Mouse (Mus musculus) adrenal gland (tissue): ENCODE measurements around the gene Capza1.

Experiments used
- intact Hi-C: fragments of 180-260 bp; cut with DNase I; formaldehyde crosslinking; loops from one replicate; pipeline ENCODE4 v1.15.1; 2025

Gene Capza1

DNA sequence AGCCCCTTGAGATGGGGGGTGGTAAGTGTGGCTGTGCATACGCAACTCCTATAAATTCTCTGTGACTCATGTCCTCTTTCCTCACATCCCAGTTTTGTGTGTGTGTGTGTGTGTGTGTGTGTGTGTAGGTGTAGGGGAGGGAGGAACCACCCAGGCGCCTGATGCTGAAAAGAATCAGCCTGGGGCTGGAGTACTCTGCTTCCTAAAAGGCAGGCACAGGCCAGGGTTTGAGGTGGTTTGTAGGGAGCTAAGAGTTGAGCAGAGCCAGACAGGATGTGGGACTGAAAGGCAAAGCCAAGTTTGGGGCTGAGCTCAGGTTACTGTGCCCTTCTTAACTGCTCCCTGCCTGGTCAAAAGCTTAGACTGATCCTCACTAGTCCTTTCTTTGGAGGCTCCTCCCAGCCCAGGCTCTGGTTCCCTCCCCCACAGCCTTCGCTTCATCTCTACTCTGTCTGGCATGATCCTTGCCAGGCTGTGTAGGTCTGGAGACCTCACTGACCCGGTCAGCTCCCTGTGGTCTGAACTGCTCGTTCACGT is 73.8 kb downstream of the Capza1 start:
- intact Hi-C loops: loop anchor here (5.0 kb wide), 1 partner anchor 72 kb away; the partner anchor contains the start of genes Capza1 and St7l

DNA sequence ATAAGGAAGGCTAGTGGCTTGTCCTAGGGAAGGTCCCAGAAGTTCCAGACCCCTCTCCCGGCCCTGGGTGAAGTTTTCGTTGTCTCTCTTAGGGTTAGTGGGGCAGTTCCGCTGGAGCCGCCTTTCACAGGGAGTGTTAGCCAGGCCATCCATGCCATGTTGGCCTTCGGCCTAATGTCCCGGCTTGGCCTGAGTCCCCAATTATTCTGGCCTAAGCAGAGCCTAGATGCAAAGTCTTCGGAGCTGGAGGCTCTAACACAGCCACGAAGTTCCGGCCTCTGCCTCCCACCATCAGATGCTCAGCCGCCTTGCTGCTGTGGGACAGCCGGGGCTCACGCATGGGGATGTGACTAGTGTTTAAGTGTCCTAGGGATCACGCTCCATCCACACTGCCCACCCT is 74.5 kb downstream of the Capza1 start:
- intact Hi-C loops: loop anchor here (5.0 kb wide), 3 partner anchors 32 to 267 kb away; partner anchors contain the start of genes Capza1 and St7l

DNA sequence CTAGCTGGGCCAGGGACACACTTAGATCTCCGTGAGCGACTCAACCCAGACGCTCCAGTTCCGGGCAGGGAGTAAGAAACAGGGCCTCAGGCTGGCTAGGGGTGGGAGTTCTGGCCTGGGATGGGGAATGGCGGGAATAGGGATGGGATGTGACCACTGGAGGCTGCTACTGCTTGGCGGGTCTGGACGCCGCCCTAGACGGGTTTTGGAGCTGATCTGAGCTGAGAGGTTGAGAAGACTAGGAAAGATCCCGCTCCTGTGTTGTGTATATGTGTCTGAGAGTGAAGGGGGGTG is 75.0 kb downstream of the Capza1 start:
- intact Hi-C loops: loop anchor here (5.0 kb wide), 2 partner anchors 33 to 268 kb away; no protein-coding TSS in a partner anchor

DNA sequence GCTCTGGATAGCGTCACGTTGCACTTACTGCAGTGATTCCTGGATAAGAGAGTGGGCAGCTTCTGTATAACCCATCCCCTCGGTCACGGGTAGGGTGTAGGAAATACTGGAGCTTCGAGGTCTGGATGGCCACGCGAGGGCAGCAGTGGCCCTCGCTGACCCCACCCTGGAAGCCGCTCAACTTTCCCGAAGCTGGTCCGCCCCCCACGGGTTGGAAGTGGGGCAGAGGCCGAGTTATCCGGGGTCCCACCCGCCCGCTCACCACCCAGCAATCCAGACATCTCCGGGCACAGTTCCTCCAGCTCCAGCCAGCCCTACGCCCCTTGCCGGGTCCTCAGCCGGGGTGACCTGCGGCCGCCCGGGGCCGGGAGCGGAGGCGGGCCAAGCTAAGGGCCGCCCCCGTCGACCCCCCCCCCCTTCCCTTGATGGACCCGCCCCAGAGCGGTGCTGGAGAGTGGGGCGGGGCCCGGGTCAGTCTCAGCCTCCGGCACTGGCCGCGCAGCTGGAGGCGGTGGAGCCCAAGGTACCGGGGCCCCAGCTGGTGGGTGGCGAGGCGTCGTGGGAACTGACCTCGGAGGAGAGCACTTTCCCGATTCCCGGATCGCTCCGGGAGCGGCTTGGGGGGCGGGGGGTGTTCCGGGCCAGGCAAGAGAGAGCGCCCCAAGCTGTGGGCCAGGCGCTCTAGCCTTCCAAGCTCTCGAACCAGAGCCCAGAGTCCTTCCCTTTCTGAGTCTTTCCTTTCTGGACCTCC is 75.6 kb downstream of the Capza1 start:
- intact Hi-C loops: loop anchor here (5.0 kb wide), 2 partner anchors 34 to 269 kb away; no protein-coding TSS in a partner anchor

DNA sequence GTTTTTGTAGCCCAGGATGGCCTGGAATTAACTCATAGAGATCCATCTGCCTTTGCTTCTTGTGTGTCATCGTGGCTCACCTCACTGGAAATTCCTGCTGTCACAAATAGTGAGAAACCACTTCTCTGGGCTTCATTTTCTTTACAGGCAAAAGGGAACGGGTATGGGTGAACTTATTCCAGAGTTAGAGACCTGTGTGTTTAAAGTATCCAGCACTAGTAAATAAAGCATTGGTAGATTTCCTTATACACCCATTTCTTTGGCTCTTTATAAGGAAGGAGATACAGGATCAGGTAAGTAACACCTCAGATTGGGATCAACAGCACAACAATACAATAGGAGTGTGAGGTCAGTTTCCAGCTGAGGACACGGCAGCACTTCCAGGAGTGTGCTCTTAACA is 76.2 kb downstream of the Capza1 start, which contains the start of gene Rhoc:
TSS of gene Rhoc (plus strand) at position 301 of the 400 bp plus-strand sequence.
- intact Hi-C loops: loop anchor here (5.0 kb wide), 2 partner anchors 34 to 269 kb away; no protein-coding TSS in a partner anchor

DNA sequence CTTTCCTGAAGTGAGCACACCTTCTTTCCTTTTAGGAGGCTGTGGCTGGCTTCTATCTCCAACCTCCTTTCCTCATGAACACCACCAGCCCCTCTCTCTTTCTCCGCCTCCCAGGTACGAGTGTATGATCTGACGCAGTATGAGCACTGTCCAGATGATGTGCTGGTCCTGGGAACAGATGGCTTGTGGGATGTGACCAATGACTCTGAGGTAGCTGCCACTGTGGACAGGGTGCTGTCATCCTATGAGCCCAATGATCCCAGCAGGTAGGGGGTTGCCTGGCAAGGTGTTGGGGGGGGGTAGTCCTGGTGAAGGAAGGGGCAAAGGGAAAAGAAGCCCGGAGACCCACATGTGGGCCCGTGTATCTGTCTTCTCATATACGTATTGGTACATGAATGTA is 79.0 kb downstream of the Capza1 start:
- intact Hi-C loops: loop anchor here (5.0 kb wide), 2 partner anchors 37 to 272 kb away; no protein-coding TSS in a partner anchor

DNA sequence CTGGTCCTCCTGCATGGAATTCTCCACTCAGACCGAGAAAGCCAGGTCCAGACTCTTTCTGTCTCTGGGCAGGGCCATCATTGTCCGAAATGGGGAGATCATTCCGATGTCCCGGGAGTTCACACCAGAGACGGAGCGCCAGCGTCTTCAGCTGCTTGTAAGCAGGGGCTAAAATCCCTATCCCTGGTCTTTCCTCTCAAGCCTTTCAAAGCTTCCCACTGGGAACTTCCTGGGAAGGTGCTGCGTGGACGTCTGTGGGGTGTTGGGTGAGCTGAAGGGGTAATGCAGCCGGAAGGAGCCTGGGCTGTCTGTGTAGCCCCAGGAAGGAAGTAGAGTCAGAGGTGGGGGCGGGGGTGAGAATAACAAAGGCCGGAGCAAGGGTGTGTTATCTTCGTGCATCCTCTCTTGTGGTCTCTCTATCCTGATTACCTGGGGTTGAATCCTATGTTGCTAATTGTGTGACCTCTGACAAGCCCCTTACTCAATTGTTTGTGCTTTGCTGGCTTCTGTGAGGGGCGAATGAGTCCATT is 80.3 kb downstream of the Capza1 start:
- intact Hi-C loops: loop anchor here (5.0 kb wide), 1 partner anchor 183 kb away; no protein-coding TSS in a partner anchor

DNA sequence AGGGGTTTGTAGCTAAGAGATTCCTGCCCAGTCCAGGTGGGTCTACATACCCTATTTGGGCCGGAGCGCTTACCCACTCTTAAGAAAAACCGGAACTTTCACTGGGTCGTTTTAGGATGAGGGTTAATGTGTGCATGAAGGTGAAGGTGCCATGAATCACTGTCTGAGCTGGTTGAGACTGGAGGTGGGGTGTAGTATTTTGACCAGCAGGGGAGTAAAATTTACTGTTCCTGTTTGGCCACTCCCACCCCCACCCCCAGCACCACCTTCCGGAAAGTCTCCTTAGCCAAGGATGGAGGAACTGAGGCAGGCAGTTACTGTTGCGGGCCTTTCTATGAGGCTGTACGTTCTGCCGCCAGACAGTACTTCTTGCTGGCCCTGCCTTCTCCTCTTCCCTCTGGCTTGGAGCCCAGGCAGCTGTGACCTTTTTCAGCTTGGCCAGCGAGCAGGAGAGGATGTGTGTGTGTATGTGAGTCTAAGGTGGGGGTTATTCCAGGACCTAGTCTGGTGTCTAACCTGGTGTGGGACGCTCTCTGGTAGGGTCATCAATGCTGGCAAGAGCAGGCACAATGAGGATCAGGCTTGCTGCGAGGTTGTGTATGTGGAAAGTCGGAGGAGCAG is 82.1 kb downstream of the Capza1 start:
- intact Hi-C loops: loop anchor here (5.0 kb wide), 1 partner anchor 185 kb away; no protein-coding TSS in a partner anchor

DNA sequence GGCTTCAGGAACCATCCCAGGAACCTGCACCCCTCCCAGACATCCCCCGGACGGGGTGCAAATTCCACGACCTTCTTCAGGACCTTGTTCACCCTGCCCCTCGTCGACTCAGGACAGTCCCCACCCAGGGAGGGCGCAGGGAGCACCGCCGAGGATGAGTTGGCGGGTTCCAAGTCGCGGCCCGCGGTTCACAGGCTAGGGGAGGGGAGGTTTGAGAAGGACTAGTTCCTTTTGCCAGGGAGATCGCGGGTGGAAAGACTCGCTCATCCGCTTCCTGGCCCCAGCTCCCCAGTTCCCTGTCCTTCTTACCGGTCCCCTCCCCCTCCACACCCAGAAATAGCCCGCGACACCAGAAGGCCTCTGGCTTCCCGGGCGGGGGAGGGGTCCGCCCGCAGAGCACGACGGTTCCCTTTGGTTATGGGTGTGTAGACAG is 82.8 kb downstream of the Capza1 start, which contains the start of gene Fam19a3:
TSS of gene Fam19a3 (minus strand) at position 370 of the 433 bp plus-strand sequence.
- intact Hi-C loops: loop anchor here (5.0 kb wide), 1 partner anchor 186 kb away; no protein-coding TSS in a partner anchor

DNA sequence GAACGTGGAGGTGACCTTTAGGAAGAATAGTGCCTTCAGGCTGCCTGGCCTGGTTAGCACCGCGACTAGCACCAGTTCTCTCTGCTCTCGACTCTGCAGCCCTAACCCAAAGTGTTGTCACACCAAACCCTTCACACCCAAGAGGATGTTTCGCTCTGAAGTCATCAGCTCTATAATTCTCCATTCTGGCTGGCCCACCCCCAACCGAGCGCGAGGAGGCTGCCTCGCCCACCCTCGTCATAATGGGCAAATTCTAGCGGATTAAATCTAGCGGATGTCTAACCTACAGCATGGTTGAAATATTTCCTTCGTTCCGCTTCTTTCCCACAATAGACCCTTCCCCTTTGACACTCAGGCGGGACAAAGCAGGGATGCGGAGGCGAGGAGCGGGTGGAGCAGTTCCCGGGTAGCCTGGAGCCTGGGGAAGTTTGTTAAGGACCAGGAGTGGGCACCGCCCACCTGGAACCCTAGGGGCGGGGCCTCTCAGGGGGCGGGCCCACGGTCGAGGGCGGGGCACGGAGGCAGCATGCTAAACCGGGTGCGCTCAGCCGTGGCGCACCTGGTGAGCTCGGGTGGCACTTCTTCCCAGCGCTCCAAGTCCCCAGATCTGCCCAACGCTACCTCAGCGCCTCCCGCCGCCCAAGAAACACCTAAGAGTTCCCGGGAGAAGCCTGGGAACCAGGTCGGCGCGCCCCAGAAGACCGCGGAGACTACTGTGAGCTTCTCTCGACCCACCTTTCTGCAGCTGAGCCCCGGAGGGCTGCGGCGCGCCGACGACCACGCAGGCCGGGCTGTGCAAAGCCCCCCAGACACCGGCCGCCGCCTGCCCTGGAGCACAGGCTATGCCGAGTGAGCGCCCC is 83.5 kb downstream of the Capza1 start, which contains the start of gene Ppm1j:
TSS of gene Ppm1j (plus strand) at position 496 of the 860 bp plus-strand sequence.
- intact Hi-C loops: loop anchor here (5.0 kb wide), 1 partner anchor 187 kb away; no protein-coding TSS in a partner anchor

DNA sequence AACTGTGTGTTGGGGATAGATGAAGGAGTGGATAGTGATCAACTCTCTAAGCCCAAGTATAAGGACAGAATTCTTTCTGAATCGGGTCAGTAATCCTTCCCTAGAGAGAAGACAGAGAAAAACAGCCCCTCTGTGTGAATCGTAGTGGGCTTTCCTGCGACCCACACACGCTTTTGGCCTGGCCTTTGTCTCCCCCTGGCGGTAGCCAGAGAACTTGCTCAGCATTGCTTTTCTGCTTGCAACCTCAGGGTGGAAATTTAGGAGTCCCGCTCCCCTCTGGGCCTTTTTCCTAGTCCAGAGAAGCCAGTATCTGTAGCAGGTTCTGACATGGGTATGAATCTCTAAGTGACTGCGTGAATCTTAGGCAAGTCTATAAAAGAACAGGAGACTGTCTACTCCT is 84.4 kb downstream of the Capza1 start:
- intact Hi-C loops: loop anchor here (5.0 kb wide), 2 partner anchors 68 to 187 kb away; no protein-coding TSS in a partner anchor

DNA sequence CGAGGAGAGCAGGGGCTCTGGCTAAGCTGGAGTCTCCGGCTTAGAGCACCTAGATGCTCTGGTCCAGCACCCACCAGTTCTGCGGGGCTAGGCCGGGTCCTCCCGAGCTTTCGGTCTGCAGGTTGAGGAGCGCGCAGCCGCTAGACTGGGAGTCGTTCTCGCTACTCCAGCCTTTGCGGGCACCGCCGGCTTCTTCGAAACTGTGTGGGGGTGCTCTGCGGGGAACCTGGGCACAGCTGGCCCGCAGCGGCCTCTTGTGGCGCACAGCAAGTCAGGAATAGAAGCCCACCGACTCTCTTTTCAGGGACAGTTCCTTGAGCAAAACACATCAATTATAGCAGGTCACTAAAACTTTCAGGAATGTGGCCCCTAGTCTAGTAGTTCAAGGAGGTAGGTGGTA is 87.0 kb downstream of the Capza1 start:
- intact Hi-C loops: loop anchor here (5.0 kb wide), 1 partner anchor 65 kb away; no protein-coding TSS in a partner anchor

DNA sequence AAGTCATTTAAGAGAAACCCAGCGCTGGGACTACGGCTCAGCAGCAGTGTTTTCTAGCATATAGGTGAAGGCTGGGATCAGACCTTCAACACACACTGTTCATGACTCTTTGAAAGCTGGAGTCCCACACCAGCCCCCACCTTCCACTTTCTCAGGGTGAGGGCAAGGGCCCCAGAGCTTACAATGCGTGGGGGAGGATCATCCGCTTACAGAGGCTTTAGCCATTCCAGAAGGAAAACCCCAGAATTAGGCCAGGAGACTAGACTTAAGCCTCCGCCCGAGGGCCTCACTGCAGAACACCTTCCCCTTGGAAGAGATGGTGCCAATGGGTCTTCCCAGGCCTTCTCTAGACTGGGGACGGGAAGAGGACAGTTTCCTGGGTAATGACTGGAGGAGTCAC is 91.0 kb downstream of the Capza1 start:
- intact Hi-C loops: loop anchor here (5.0 kb wide), 1 partner anchor 284 kb away; no protein-coding TSS in a partner anchor
